Mouse (Mus musculus): ENCODE results near the gene Olfr1197.

The Olfr1197 gene

DNA sequence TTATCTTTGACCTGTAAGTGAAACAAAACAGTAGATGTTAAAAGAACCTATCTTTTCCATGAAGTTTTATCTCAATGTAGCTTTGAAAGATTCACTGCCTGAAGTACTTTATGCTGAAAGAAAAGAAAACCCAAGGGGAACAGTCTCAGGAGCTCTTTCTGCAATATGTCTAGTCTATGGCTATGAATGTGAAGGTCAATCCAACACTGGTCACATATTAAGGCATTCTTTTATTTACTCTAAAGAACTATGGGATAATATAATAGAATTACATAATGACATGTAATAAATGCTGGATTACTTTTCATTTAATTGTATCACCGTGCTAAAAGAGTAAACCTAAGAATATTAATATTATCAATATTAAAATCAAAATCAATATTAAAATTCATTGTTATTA lies at the start of gene Olfr1197:
Gene Olfr1197, minus strand, starts transcription at position 101 of the 400 bp plus-strand sequence.
- no peak for DNase-seq (ENCODE audit: inconsistent ontology term)

DNA sequence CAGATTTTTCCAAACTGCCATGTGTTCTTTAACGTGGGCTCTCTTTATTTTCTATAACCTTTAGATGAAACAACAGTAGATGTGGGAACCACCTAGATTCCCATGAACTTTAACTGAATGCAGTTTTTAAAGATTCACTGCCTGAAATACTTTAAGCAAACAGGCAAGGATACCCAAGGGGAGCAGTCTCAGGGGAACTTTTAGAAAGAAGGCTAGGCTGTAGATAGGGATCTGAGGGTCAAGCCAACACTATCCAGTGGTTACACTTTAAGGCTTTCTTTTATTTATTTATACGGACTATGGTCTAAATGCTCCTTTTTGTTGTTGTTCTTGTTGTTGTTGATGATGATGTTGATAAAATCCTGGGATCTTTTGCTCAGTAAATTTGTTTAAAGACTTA lies 38.2 kb upstream of the Olfr1197 start, which contains the start of gene Olfr1200:
Gene Olfr1200, minus strand, starts transcription at position 101 of the 400 bp plus-strand sequence.
- no peak for DNase-seq (ENCODE audit: inconsistent ontology term)

DNA sequence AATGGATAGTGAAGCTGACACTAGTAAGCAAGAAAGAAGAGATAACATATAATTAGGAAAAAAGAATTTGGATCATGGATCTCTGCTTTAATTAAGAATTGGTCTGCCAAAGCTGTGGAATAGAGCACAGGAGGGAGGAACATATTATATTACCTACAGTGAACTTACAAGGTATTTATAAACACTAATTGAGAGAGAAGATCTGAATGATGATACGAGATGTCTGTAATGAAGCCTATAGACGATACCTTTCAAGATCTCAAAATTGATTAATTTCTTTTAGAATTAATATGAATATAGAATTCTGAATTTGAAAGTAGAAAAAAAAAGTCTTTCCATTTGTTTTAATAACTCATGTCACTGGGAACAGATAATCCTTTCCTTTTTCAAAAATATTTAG lies 28.2 kb upstream of the Olfr1197 start, which contains the start of gene Olfr1199:
Gene Olfr1199, minus strand, starts transcription at position 101 of the 400 bp plus-strand sequence.
- DNase-seq (ENCODE audit: inconsistent ontology term), result no peak

DNA sequence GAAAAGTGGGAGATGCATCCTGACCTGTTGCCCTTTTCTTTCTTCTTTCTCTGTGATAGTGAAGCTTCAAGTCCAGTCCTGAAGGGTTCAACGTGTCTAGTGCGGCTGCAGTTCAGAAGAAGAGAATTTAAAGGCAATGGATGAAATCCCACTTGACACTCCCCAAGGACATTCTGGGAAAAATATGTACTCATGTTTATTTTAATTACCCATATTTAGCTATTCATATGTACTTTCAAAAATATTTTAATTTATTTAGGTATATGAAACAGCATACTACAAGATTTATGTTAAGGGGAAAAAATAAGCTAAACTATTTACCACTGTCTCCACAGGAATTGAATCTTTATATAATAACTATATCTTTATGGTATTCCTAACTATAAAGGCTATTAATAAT lies 19.1 kb upstream of the Olfr1197 start, which contains the start of gene Olfr1198:
Gene Olfr1198, minus strand, starts transcription at position 101 of the 400 bp plus-strand sequence.
- DNase-seq (ENCODE audit: inconsistent ontology term), result no peak

DNA sequence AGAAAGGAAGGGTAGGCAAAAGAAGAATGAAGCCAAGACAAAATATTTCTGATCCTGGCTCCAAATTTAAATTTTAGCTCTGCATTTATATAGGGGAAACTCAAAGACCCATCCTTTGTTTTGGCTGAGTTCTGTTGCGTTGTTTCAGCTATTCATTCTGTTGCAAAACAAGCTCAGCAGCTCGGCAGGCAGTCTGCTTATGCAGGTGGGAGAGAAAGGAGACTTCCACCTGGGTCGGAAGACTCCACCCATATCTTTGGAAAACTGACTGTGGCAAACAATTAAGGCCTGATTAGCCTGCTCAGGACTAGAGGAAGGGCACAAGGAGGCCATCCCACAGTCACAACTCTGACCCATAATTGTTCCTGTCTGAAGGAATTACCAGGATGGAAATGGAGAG lies 11.2 kb upstream of the Olfr1197 start:
- no peak for DNase-seq (ENCODE audit: inconsistent ontology term)

DNA sequence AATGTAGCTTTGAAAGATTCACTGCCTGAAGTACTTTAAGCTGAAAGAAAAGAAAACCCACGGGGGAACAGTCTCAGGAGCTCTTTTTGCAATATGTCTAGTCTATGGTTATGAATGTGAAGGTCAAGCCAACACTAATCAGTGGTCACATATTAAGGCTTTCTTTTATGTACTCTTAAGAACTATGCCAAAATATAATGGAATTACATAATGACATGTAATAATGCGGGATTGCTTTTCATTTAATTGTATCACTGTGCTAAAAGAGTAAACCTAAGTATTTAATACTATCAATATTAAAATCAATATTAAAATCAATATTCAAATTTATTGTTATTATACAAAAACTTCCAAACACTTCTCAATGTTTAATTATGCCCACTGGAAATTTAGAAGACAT lies 27.7 kb downstream of the Olfr1197 start, which contains the start of gene Olfr1196:
Gene Olfr1196, minus strand, starts transcription at position 101 of the 400 bp plus-strand sequence.
- no peak for DNase-seq (ENCODE audit: inconsistent ontology term)

DNA sequence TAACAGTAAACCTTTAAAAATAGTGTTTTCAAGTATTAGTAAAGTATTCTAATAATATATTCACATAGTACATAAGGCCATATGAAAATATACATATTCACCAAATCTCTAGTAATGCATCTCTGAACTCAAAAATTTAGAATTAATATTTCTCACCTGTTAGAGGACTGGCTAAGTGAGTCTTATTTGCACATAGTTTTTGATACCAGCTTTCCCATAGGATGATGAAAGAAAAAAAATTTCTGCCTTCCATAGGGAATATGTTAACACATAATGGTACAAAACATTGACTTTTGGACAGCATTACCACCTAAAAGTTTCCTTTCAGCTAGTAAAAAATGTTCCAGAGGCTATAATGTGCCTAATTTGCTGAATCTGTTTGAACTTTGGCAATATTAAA lies 43.1 kb downstream of the Olfr1197 start, which contains the start of gene Olfr1195:
Gene Olfr1195, minus strand, starts transcription at position 101 of the 400 bp plus-strand sequence.
- no peak for DNase-seq (ENCODE audit: inconsistent ontology term)

All from Muller cell, postnatal 12 days (primary cell).